Mouse (Mus musculus): ENCODE data around the gene Lect2.

Lect2 gene

GRCm38 (mm10) chr13:56548401-56548800, at the start of gene Lect2:
Gene Lect2 (minus strand): TSS chr13:56548502.
- no peak for DNase-seq (ENCODE audit: low spot score)

GRCm38 (mm10) chr13:56597296-56597695, 49.0 kb upstream of the Lect2 start:
- DNase-seq (ENCODE audit: low spot score), result no peak

- no peak for DNase-seq (ENCODE audit: low spot score)
These were observed 46.9 kb upstream of the Lect2 start for GRCm38 (mm10) chr13:56595246-56595645.

- DNase-seq (ENCODE audit: low spot score), result no peak
These were observed 45.7 kb upstream of the Lect2 start for GRCm38 (mm10) chr13:56593961-56594391.

GRCm38 (mm10) chr13:56593196-56593595, 44.9 kb upstream of the Lect2 start:
- no peak for DNase-seq (ENCODE audit: low spot score)

- no peak for DNase-seq (ENCODE audit: low spot score)
These were observed 43.6 kb upstream of the Lect2 start for GRCm38 (mm10) chr13:56591939-56592338.

GRCm38 (mm10) chr13:56591191-56591590, 42.9 kb upstream of the Lect2 start:
- DNase-seq (ENCODE audit: low spot score), result no peak

GRCm38 (mm10) chr13:56590202-56590601, 41.9 kb upstream of the Lect2 start:
- DNase-seq (ENCODE audit: low spot score), result no peak

GRCm38 (mm10) chr13:56588454-56589117, 40.3 kb upstream of the Lect2 start:
- peak; percentile 54 for DNase-seq (ENCODE audit: low spot score)

- no peak for DNase-seq (ENCODE audit: low spot score)
These were observed 37.7 kb upstream of the Lect2 start for GRCm38 (mm10) chr13:56586046-56586445.

GRCm38 (mm10) chr13:56582720-56583119, 34.4 kb upstream of the Lect2 start:
- DNase-seq (ENCODE audit: low spot score), result no peak

GRCm38 (mm10) chr13:56581961-56582434, 33.7 kb upstream of the Lect2 start:
- peak; percentile 59 for DNase-seq (ENCODE audit: low spot score)

GRCm38 (mm10) chr13:56581512-56581911, 33.2 kb upstream of the Lect2 start:
- DNase-seq (ENCODE audit: low spot score), result no peak

GRCm38 (mm10) chr13:56580450-56580849, 32.1 kb upstream of the Lect2 start:
- DNase-seq (ENCODE audit: low spot score), result no peak

GRCm38 (mm10) chr13:56578097-56578496, 29.8 kb upstream of the Lect2 start:
- no peak for DNase-seq (ENCODE audit: low spot score)

- peak; percentile 84 for DNase-seq (ENCODE audit: low spot score)
These were observed 27.5 kb upstream of the Lect2 start for GRCm38 (mm10) chr13:56575701-56576321.

GRCm38 (mm10) chr13:56575074-56575473, 26.8 kb upstream of the Lect2 start:
- DNase-seq (ENCODE audit: low spot score), result no peak

- DNase-seq (ENCODE audit: low spot score), result no peak
These were observed 23.3 kb upstream of the Lect2 start for GRCm38 (mm10) chr13:56571645-56572044.

- no peak for DNase-seq (ENCODE audit: low spot score)
These were observed 18.0 kb upstream of the Lect2 start for GRCm38 (mm10) chr13:56566336-56566735.

GRCm38 (mm10) chr13:56563075-56563474, 14.8 kb upstream of the Lect2 start:
- DNase-seq (ENCODE audit: low spot score), result peak; percentile 32

GRCm38 (mm10) chr13:56561129-56561528, 12.8 kb upstream of the Lect2 start:
- no peak for DNase-seq (ENCODE audit: low spot score)

GRCm38 (mm10) chr13:56559841-56560370, 11.6 kb upstream of the Lect2 start:
- DNase-seq (ENCODE audit: low spot score), result no peak

- no peak for DNase-seq (ENCODE audit: low spot score)
These were observed 10.5 kb upstream of the Lect2 start for GRCm38 (mm10) chr13:56558811-56559210.

All from ovary, postnatal 14 days (tissue).